Mouse (Mus musculus): ENCODE data around the gene Plppr2.

Plppr2 gene

GRCm38 (mm10) chr9:21932445-21933137 is 4.2 kb upstream of the Plppr2 start:
- in situ Hi-C loops (cut with MboI, MseI): no loop called here

DNA sequence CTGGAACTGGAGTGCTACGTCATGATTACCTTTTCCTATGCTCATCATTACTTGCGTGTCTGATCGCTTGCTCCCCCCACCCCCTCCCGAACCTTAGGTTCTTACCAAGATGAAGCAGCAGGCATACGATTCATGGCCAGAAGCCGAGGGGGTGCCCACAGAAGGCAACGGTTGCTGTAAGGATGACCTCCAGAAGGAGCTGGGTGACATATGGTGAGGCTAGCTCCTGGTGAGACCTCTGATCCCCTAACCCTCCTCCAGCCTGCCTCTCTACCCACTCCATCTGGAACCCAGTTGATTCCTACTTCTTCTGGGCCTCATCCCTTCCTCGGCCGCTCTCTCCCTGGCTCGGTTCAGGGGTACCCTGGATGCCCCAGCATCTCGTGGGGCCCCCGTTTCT is 2.8 kb upstream of the Plppr2 start:
- in situ Hi-C loops (cut with MboI, MseI): no loop called here

DNA sequence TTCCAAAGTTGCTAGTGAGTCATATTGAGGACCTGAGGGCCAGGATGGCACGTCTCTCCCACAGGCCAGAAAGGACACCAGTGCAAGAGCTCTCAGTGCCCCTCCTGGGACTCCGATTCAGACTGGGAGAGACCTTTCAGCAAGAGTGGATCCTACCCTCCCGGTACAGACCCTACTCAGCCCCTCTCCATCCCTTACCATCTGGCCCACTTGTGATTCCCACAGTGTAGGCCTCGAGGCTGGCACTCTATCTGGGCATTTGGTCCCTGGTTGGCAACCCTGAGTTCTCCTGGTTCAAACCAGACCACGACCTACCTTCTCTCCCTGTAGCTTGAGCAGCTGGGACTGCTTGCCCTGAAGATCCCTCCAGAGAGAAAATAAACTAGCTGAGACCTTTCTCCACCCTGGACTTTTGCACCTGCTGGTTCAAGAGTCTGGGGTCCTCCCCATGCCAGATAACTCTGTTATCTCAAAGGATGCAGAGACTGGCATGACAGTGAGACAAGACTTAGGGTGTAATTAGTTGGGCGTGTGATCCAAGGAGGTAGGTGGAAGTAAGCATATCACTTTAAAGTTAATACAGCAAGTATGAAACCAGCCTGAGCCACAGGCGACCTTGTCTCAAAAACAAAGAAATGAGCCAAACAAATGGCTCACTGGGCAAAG is 1.2 kb upstream of the Plppr2 start:
- in situ Hi-C loops (cut with MboI, MseI): loop anchor here (5.0 kb wide), 1 partner anchor 83 kb away; the partner anchor contains the start of gene Dock6

DNA sequence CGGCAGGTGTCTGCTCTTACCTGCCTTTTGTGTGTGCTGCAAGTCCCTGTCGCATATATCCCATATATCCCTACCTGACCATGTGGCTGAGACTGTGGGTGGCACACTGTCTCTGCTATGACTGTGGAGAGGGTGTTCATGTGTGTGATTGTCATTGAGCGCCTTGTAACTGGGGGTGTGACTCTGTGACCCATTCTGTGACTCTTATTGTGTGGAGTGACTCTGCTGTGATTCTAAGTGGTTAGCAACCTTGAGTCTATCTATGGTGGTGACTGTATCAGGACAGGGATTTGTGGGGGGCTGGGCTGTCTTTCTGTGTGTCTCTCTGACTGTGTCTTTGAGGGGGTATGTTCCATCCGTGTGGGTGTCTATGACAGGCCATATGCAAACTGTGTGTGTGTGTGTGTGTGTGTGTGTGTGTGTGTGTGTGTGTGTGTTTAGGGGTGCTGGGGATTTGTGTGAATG is 910 bp downstream of the Plppr2 start:
- in situ Hi-C loops (cut with MboI, MseI): loop anchor here (5.0 kb wide), 1 partner anchor 85 kb away; the partner anchor contains the start of gene Dock6

DNA sequence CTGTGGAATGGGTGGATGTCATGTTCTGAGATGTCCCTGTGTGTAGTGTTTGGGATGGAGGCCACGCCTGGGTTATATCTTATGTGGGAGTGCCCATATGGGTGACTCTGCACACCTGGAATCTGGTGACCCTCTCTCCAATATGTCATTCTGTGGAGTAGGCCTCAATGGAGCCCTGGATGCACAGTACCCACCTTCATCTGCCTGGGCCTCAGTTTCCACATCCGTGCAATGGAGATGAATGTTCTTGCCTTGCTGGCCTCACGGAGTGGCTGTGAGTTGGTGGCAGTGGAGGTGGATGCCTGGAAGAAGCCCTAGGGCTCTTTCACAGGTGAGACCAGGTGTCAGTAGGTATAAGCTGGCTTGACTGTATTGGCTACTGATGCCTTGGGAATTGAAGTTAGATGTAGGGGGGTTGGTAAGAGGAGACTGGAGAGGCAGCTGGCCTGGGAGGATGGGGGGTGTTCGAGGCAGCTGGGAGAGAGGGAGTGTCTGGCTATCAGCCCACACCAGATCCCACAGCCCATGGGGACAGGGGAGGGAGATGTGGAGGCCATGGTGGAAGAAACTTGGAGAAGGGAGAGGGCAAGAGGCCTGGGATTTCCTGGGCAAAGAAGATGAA is 1.5 kb downstream of the Plppr2 start:
- in situ Hi-C loops (cut with MboI, MseI): loop anchor here (5.0 kb wide), 1 partner anchor 86 kb away; the partner anchor contains the start of gene Dock6

GRCm38 (mm10) chr9:21943046-21943445 is 6.2 kb downstream of the Plppr2 start:
- in situ Hi-C loops (cut with MboI, MseI): no loop called here

DNA sequence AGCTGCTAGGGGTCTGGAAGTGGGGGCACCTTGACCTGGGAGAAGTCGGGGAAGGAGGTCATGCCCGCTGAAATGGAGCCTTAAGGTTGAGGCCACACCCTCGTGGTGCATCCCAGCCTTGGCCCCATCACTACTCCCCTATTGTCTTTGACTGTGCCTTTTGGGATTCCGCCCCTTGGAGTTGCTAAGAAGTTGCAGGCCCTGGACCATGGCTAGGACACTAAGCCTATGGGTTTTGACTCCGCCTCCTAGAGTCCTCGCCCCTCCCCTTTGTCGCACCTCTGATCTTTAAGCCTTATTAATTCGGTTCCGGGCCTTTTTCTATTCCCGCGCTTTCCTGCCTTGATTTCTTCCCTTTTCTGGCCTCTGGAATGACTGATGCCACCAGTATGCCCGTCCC is 6.8 kb downstream of the Plppr2 start:
- in situ Hi-C loops (cut with MboI, MseI): no loop called here

GRCm38 (mm10) chr9:21944267-21944666 is 7.4 kb downstream of the Plppr2 start:
- in situ Hi-C loops (cut with MboI, MseI): no loop called here

DNA sequence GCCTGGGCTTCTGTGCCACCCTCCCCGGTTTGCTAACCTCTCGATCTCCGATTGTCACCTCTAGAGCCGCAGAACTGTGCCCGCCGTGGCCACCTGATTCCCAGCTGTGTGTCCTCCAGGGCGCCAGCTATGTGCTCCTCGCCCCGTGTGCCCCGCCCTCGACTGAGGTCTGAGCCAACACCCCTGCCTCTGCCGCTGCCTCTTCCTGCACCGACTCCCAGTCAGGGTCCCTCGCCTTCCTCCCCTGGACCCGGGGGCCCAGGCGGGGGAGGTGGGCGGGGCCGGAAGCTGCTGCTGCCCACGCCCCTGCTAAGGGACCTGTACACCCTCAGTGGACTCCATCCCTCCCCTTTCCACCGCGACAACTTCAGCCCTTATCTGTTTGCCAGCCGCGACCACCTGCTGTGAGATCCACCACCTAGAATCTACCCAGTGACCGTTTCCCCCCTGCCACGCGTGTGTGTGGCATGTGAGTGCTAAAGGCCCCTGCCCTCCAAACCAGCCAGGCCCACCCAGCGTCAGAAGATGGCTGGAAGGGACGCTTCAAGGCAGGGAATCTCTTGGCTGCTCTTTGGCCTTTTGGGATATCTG is 10.8 kb downstream of the Plppr2 start:
- in situ Hi-C loops (cut with MboI, MseI): no loop called here

- in situ Hi-C loops (cut with MboI, MseI): no loop called here
Measured at GRCm38 (mm10) chr9:21948146-21948545, 11.3 kb downstream of the Plppr2 start.

DNA sequence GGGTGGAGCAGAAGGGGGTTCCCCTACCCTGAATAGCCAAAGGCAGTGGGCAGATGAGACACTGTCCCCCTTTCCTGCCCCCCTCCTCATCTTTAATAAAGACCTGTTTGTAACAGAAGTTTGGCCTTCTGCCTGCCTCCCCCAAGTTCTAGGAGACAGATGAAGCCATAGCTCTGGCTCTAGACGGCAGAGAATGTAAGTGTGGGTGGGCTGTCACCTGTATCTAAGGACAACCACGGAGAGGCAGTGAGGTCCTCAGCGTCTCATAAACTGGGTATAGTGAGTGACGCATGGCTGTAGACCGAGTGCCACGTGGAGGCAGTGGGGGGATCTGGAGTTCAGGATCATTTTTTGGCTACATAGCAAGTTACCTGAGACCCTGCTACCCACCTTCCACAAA is 12.0 kb downstream of the Plppr2 start:
- in situ Hi-C loops (cut with MboI, MseI): no loop called here

GRCm38 (mm10) chr9:21950322-21950721 is 13.5 kb downstream of the Plppr2 start:
- in situ Hi-C loops (cut with MboI, MseI): no loop called here

GRCm38 (mm10) chr9:21951977-21952376 is 15.1 kb downstream of the Plppr2 start:
- in situ Hi-C loops (cut with MboI, MseI): no loop called here

- in situ Hi-C loops (cut with MboI, MseI): no loop called here
Measured at GRCm38 (mm10) chr9:21953600-21953999, 16.8 kb downstream of the Plppr2 start.

GRCm38 (mm10) chr9:21954635-21955034 is 17.8 kb downstream of the Plppr2 start:
- in situ Hi-C loops (cut with MboI, MseI): no loop called here

DNA sequence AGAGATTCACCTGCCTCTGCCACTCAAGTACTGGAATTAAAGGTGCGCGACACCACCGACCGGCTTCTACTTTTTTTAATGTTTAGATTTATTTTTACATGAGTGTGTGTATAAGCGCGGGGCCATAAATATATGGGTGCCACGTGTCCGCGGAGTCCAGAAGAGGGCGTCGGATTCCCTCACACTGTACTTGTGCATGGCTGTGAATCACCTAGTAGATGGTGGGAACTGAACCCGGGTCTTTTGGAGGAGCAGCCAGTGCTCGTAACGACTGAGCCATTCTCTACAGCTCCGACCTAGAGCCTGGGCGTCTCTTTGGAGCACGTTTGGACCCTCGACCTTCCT is 18.4 kb downstream of the Plppr2 start:
- in situ Hi-C loops (cut with MboI, MseI): no loop called here

GRCm38 (mm10) chr9:21955570-21956281 is 18.9 kb downstream of the Plppr2 start, which contains the start of gene Swsap1:
Gene Swsap1, plus strand, starts transcription at chr9:21955755.
- in situ Hi-C loops (cut with MboI, MseI): no loop called here

DNA sequence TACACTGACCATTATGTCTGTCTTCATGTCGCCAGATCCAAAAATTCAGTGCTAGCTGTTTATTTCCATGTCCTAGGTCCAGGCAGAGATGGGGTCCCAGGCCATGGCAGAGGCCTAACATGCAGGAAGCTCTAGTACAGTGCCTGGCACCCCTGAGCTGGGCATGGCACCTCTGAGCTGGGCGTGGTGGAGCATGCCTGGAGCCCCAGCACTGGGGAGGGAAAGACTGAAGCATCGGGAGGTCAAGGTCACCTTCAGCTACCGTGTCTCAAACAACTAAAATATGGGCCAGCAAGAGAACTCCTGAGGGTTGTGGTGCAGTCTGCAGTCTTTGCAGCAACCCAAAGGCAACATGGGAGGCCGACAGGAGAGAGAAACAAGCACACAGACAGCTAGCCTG is 21.5 kb downstream of the Plppr2 start:
- in situ Hi-C loops (cut with MboI, MseI): no loop called here

DNA sequence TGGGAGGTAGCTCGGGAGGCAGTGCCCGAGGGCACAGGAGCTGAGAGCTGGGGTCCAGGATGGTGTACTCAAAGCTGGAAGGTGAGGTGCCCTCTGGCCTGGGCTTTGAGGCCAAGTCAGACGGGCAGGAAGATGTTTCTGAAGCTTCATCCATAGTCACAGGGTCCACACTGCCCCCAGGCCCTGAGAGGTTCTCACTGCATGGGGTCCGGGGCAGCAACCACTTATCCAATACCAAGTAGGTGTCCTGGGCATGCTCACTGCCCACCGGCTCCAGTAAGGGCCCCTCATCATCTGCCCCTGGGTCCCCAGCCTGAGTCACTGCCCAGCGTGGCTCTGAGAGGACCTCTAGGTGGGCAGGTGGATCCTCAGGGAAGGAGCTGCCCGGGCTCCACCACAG is 22.4 kb downstream of the Plppr2 start:
- in situ Hi-C loops (cut with MboI, MseI): no loop called here

DNA sequence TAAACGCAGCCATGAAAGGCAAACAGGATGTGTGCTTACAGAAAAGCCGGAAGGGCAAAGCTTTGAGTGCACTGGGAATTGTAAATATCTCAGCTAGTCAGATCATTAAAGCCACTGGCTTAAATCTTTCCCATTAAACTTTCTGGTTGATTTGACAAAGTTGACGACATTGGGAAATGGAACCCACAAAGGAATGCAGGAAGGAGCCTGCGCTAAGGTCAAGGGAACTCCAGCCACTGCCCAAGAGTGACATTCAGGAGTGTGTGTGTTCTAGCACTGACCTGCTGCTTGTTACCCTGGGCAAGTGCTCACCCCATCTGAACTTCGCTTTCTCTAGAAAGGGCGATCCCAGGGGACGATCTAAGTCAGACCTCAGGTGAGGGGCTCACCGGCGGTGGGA is 23.3 kb downstream of the Plppr2 start:
- in situ Hi-C loops (cut with MboI, MseI): no loop called here

DNA sequence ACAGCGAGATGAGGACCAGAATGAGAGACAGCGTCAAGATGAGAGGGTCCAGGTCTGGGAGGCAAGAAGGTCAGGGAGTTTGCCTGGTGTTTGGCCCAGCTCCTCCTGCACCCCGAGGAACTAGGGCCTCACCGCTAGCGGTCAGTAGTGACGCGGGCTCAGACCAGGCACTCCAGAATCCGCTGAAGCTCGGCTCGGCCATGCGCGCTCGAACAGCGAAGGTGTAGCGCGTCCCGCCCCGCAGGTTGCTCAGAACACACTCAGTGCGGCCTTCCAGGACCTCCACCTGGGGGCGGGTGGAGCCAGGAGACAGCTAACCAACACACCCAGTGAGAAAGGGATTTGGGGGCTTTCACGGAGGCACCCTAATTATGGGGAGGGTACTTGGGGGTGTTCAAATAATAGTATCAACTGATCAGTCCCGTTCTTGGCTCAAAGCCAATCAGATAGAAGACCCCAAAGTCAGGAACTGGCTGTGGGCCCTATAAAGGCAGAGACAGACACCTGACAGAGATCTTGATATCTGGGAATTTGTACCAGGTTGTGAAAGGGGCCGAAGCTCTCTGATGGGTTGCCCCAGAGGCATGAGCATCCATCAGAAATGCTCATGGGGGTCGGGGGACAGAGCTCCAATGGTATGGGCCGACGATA is 23.9 kb downstream of the Plppr2 start:
- in situ Hi-C loops (cut with MboI, MseI): no loop called here
